Mouse (Mus musculus) bone marrow, adult 2 months (tissue): Measurements from ENCODE around the gene Cep83.

Experiments used
- CTCF ChIP-seq: fragments of 200-500 bp; IDR thresholded peaks from 2 replicates; pipeline ENCODE4 v1.5.1; 2011; ENCODE audit warnings: low read length, control low read depth; ENCODE audit not compliant: control insufficient read depth, insufficient read depth
- POLR2A ChIP-seq: fragments of 200-500 bp; IDR thresholded peaks from 2 replicates; pipeline ENCODE4 v1.6.1; 2011; ENCODE audit warnings: low read depth, mild to moderate bottlenecking, control low read depth, low read length, borderline replicate concordance; ENCODE audit not compliant: control insufficient read depth

GRCm38 (mm10) chr10:94730445-94730844 lies 42.0 kb downstream of the Cep83 start:
- TF ChIP-seq POLR2A (no peak), CTCF (no peak)
